Mouse (Mus musculus): ENCODE data around the gene Shprh. TPM values are rescaled to one million over a fixed set of nuclear protein-coding genes. Genes with fewer than 3 reads are reported as not detected.
"Not testable (repeated sequence)": the region's sequence is repeated elsewhere in the genome, so short reads cannot be mapped to it uniquely, and the experiment has no call there.

Gene Shprh
- total RNA-seq, 1 experiment from 2014 or later: 28.9 TPM

- no peak for DNase-seq
Observed at GRCm38 (mm10) chr10:11248210-11248609, 99.0 kb downstream of the Shprh start.

GRCm38 (mm10) chr10:11250247-11250997 is 101.2 kb downstream of the Shprh start:
- DNase-seq: no peak

- not testable (repeated sequence) for DNase-seq
Observed at GRCm38 (mm10) chr10:11253581-11253980, 104.4 kb downstream of the Shprh start.

- no peak for DNase-seq
Observed at GRCm38 (mm10) chr10:11260119-11260518, 110.9 kb downstream of the Shprh start.

GRCm38 (mm10) chr10:11262292-11262691 is 113.1 kb downstream of the Shprh start:
- not testable (repeated sequence) for DNase-seq

GRCm38 (mm10) chr10:11263795-11264194 is 114.6 kb downstream of the Shprh start:
- not testable (repeated sequence) for DNase-seq

Other genes starting within 250 kb of the Shprh start
- not detected in 2 replicates for gene Grm1, start 67.1 kb upstream of the Shprh start, total RNA-seq (2021)
- gene Fbxo30, start 131.9 kb downstream of the Shprh start, total RNA-seq (2021): 23.3 and 26.2 TPM in 2 replicates
- 9.5 and 15.1 TPM in 2 replicates for gene Epm2a, start 194.0 kb downstream of the Shprh start, total RNA-seq (2021)

Measured in adrenal gland, postnatal 25 days (tissue).